Mouse (Mus musculus) intestine, embryonic 16.5 days (tissue): Measurements from ENCODE around the gene Orm1. TPM values are rescaled to one million over a fixed set of nuclear protein-coding genes. Genes with fewer than 3 reads are reported as not detected.

ENCODE experiments used
- ATAC-seq: fragments of 200-750 bp; cut with Nextera tagmentation; 2 replicates; pipeline ENCODE4 v1.8.0; 2017; ENCODE audit warnings: moderate TSS enrichment, moderate library complexity
- H3K27ac ChIP-seq: fragments of 300-500 bp; sonication (generic); 2 replicates; pipeline ENCODE4 v1.5.1; 2014; ENCODE audit warnings: mild to moderate bottlenecking, low read length
- H3K27me3 ChIP-seq: fragments of 300-500 bp; sonication (generic); replicated peaks from 2 replicates; pipeline ENCODE4 v1.6.1; 2014; ENCODE audit warnings: low read length, control low read depth, mixed read lengths; ENCODE audit not compliant: control insufficient read depth, insufficient read depth
- H3K36me3 ChIP-seq: fragments of 300-500 bp; sonication (generic); 2 replicates; pipeline ENCODE4 v1.6.1; 2014; ENCODE audit warnings: low read length, control low read depth; ENCODE audit not compliant: control insufficient read depth, insufficient read depth
- H3K4me1 ChIP-seq: fragments of 300-500 bp; sonication (generic); 2 replicates; pipeline ENCODE4 v1.6.1; 2014; ENCODE audit warnings: low read length, control low read depth, mixed read lengths; ENCODE audit not compliant: control insufficient read depth, insufficient read depth
- H3K4me2 ChIP-seq: fragments of 300-500 bp; sonication (generic); 2 replicates; pipeline ENCODE4 v1.6.1; 2014; ENCODE audit warnings: low read depth, low read length, control low read depth
- H3K4me3 ChIP-seq: fragments of 300-500 bp; sonication (generic); 2 replicates; pipeline ENCODE4 v1.5.1; 2014; ENCODE audit warnings: mild to moderate bottlenecking, low read length
- H3K9ac ChIP-seq: fragments of 300-500 bp; sonication (generic); 2 replicates; pipeline ENCODE4 v1.6.1; 2014; ENCODE audit warnings: low read depth, low read length
- H3K9me3 ChIP-seq: fragments of 300-500 bp; sonication (generic); 2 replicates; pipeline ENCODE4 v1.6.1; 2016; ENCODE audit warnings: low read length, control low read depth; ENCODE audit not compliant: control insufficient read depth
- WGBS: fragments of 180-500 bp; shearing (Covaris S2); extraction: QIAGEN DNeasy Blood & Tissue Kit; methylation state at CpG from one replicate; pipeline ENCODE4 v1.1.7; 2014; 5-methylcytosine and 5-hydroxymethylcytosine counted together
- polyA plus RNA-seq: library from polyadenylated mRNA; unstranded; fragments of >200 nt; fragmentation: Nextera tagmentation; extraction: Ambion mirVana; gene quantifications from 2 replicates; pipeline ENCODE4 v1.2.1, GENCODE M21; 2015

Gene Orm1
- polyA plus RNA-seq, 1 experiment from 2014 or later, result not detected

- 53% methylated on average over 3 of the region's 3 CpGs for WGBS
- ATAC-seq, result no peak
These were observed 27.5 kb downstream of the Orm1 start for GRCm38 (mm10) chr4:63371890-63372289.

GRCm38 (mm10) chr4:63373404-63373803 lies 29.0 kb downstream of the Orm1 start:
- Histone ChIP-seq H3K27ac (no peak overlapping the region), H3K4me1 (no peaks in the 10 kb centered on the region), H3K4me2 (no peak overlapping the region), H3K4me3 (no peak overlapping the region), H3K9ac (no peak overlapping the region), H3K9me3 (no peaks in the 10 kb centered on the region), H3K36me3 (peaks cover 8% of the 10 kb centered on the region; the same call in 1 of the 2 replicates), H3K27me3 (no peaks in the 10 kb centered on the region)
- no peak for ATAC-seq
- WGBS, result 91% methylated on average over 8 of the region's 8 CpGs

More at GRCm38 (mm10) chr4:63371890-63372289, 27.5 kb downstream of the Orm1 start:
- H3K9ac ChIP-seq, result no peak overlapping the region
- H3K4me3 ChIP-seq, result no peak overlapping the region
- H3K36me3 ChIP-seq, result peaks cover 13% of the 10 kb centered on the region; the same call in 1 of the 2 replicates
- no peaks in the 10 kb centered on the region for H3K27me3 ChIP-seq
- no peaks in the 10 kb centered on the region for H3K4me1 ChIP-seq
- no peaks in the 10 kb centered on the region for H3K9me3 ChIP-seq
- no peak overlapping the region for H3K27ac ChIP-seq
- no peak overlapping the region for H3K4me2 ChIP-seq

- Histone ChIP-seq H3K9ac (no peak overlapping the region), H3K27me3 (no peaks in the 10 kb centered on the region), H3K36me3 (peaks cover 7% of the 10 kb centered on the region; the same call in 1 of the 2 replicates), H3K4me1 (no peaks in the 10 kb centered on the region), H3K9me3 (no peaks in the 10 kb centered on the region), H3K4me3 (no peak overlapping the region), H3K27ac (no peak overlapping the region), H3K4me2 (no peak overlapping the region)
- 72% methylated on average over 12 of the region's 12 CpGs for WGBS
- peak; percentile 59 for ATAC-seq
These were observed 30.0 kb downstream of the Orm1 start for GRCm38 (mm10) chr4:63374331-63374730.

- Histone ChIP-seq H3K27me3 (no peaks in the 10 kb centered on the region), H3K27ac (no peak overlapping the region), H3K9me3 (no peaks in the 10 kb centered on the region), H3K36me3 (peaks cover 9% of the 10 kb centered on the region), H3K4me3 (no peak overlapping the region), H3K4me1 (no peaks in the 10 kb centered on the region), H3K9ac (no peak overlapping the region), H3K4me2 (no peak overlapping the region)
- no peak for ATAC-seq
- WGBS, result 88% methylated on average over 1 of the region's 1 CpGs
These were observed 31.0 kb downstream of the Orm1 start for GRCm38 (mm10) chr4:63375367-63375766.

GRCm38 (mm10) chr4:63377483-63377882 lies 33.1 kb downstream of the Orm1 start:
- ATAC-seq, result no peak
- H3K36me3 ChIP-seq, result peaks cover 6% of the 10 kb centered on the region
- 72% methylated on average over 7 of the region's 7 CpGs for WGBS
- H3K27me3 ChIP-seq, result no peaks in the 10 kb centered on the region
- no peaks in the 10 kb centered on the region for H3K9me3 ChIP-seq
- no peak overlapping the region for H3K4me2 ChIP-seq
- no peaks in the 10 kb centered on the region for H3K4me1 ChIP-seq
- no peak overlapping the region for H3K9ac ChIP-seq
- no peak overlapping the region for H3K4me3 ChIP-seq
- no peak overlapping the region for H3K27ac ChIP-seq

GRCm38 (mm10) chr4:63382676-63383369 lies 38.5 kb downstream of the Orm1 start:
- H3K9ac ChIP-seq, result no peak overlapping the region
- no peak overlapping the region for H3K4me2 ChIP-seq
- WGBS, result 93% methylated on average over 4 of the region's 4 CpGs
- H3K4me3 ChIP-seq, result no peak overlapping the region
- H3K9me3 ChIP-seq, result no peaks in the 10 kb centered on the region
- H3K4me1 ChIP-seq, result no peaks in the 10 kb centered on the region
- H3K27ac ChIP-seq, result no peak overlapping the region
- H3K36me3 ChIP-seq, result peaks cover 13% of the 10 kb centered on the region
- no peak for ATAC-seq
- H3K27me3 ChIP-seq, result no peaks in the 10 kb centered on the region

GRCm38 (mm10) chr4:63383474-63383873 lies 39.1 kb downstream of the Orm1 start:
- H3K4me3 ChIP-seq, result no peak overlapping the region
- H3K9ac ChIP-seq, result no peak overlapping the region
- 83% methylated on average over 12 of the region's 12 CpGs for WGBS
- H3K4me1 ChIP-seq, result no peaks in the 10 kb centered on the region
- no peak overlapping the region for H3K4me2 ChIP-seq
- ATAC-seq, result no peak
- H3K27ac ChIP-seq, result no peak overlapping the region
- H3K27me3 ChIP-seq, result no peaks in the 10 kb centered on the region
- no peaks in the 10 kb centered on the region for H3K9me3 ChIP-seq
- H3K36me3 ChIP-seq, result peaks cover 13% of the 10 kb centered on the region

- Histone ChIP-seq H3K9me3 (no peaks in the 10 kb centered on the region), H3K36me3 (peaks cover 11% of the 10 kb centered on the region; the same call in 1 of the 2 replicates), H3K4me3 (no peak overlapping the region), H3K9ac (no peak overlapping the region), H3K4me2 (no peak overlapping the region), H3K4me1 (peaks cover 1% of the 10 kb centered on the region; the same call in 1 of the 2 replicates), H3K27ac (no peak overlapping the region), H3K27me3 (no peaks in the 10 kb centered on the region)
- WGBS, result 91% methylated on average over 4 of the region's 4 CpGs
- no peak for ATAC-seq
These were observed 39.9 kb downstream of the Orm1 start for GRCm38 (mm10) chr4:63384262-63384661.

- Histone ChIP-seq H3K9me3 (no peaks in the 10 kb centered on the region), H3K36me3 (0 out of 2 replicates have a peak, but pooled peaks cover 7% of the 10 kb centered on the region), H3K4me2 (no peak overlapping the region), H3K27me3 (no peaks in the 10 kb centered on the region), H3K4me1 (peaks cover 2% of the 10 kb centered on the region; the same call in 1 of the 2 replicates), H3K4me3 (no peak overlapping the region), H3K9ac (no peak overlapping the region), H3K27ac (no peak overlapping the region)
- 91% methylated on average over 3 of the region's 3 CpGs for WGBS
- ATAC-seq, result no peak
These were observed 40.9 kb downstream of the Orm1 start for GRCm38 (mm10) chr4:63385253-63385652.
